Mouse (Mus musculus) adrenal gland, adult 8-10 months (tissue): ENCODE results near the gene Uggt2. TPM values are rescaled to one million over a fixed set of nuclear protein-coding genes. Genes with fewer than 3 reads are reported as not detected.
A peak's percentile ranks its signal among the peaks of the same experiment; 100 is the strongest.
"Not testable (repeated sequence)": the region's sequence is repeated elsewhere in the genome, so short reads cannot be mapped to it uniquely, and the experiment has no call there.

Experiments used
- DNase-seq: peaks from one replicate; pipeline ENCODE4 v3.0.0; 2022
- total RNA-seq, 4 experiments: library from RNA; stranded (reverse); gene quantifications; 2 replicates each; pipeline ENCODE4 v1.2.4; 2022

The Uggt2 gene
- total RNA-seq, 4 experiments from 2014 or later: 13.2 to 26.1 (median 19.4) TPM

GRCm38 (mm10) chr14:119027675-119028253, 71.5 kb downstream of the Uggt2 start:
- DNase-seq: no peak

- DNase-seq: peak; percentile 37
Observed at GRCm38 (mm10) chr14:119027130-119027529, 72.1 kb downstream of the Uggt2 start.

GRCm38 (mm10) chr14:119025889-119026288, 73.3 kb downstream of the Uggt2 start:
- DNase-seq: no peak

GRCm38 (mm10) chr14:119013549-119013948, 85.7 kb downstream of the Uggt2 start:
- no peak for DNase-seq

- DNase-seq: no peak
Observed at GRCm38 (mm10) chr14:119012607-119013431, 86.4 kb downstream of the Uggt2 start.

DNA sequence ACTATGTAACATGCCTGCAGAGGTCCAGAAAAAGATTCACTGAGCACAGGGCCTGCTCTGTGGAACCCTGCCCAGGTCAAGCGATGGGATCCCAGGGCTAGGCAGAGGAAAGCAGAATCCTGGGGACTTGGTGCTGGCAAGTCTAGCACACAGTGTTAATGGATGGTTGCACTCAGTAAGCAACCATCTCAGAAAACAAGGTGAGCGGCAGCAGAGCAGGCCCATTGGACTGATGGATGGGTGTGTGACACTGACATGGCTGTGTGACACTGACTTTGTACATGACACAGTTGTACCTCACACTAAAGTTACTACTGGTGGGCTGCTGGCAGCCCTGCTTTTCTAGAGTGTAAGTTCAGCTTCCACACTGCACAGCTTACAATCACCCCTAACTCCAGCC, 89.7 kb downstream of the Uggt2 start:
- no peak for DNase-seq

DNA sequence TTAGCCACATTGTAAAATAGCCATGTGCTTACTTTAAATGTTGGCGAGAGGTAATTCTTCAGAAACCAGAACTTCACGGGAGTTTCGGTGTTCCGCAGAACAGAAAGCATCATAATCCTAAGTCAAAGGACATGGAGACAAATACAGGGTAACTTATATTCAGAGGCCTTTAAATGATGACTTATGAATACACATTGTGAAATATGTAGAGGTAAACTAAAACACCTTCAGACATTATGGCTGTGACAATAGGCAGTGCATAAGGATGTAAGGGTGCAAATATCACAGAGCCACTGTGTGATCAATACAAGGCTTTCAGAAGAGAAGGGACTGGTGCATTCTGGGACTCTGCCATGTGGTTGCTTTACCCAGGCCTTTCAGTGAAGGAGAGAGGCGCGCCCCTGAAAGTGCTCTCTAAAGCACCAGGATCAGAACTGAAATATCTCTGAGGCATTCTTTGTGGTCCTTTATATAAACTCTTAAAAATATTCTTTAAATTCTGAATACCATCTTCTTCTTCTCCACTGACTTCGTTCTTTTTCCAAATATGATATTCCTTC, 91.1 kb downstream of the Uggt2 start:
- DNase-seq: no peak

- DNase-seq: peak; percentile 98
Observed at GRCm38 (mm10) chr14:119007103-119007951, 91.9 kb downstream of the Uggt2 start.

DNA sequence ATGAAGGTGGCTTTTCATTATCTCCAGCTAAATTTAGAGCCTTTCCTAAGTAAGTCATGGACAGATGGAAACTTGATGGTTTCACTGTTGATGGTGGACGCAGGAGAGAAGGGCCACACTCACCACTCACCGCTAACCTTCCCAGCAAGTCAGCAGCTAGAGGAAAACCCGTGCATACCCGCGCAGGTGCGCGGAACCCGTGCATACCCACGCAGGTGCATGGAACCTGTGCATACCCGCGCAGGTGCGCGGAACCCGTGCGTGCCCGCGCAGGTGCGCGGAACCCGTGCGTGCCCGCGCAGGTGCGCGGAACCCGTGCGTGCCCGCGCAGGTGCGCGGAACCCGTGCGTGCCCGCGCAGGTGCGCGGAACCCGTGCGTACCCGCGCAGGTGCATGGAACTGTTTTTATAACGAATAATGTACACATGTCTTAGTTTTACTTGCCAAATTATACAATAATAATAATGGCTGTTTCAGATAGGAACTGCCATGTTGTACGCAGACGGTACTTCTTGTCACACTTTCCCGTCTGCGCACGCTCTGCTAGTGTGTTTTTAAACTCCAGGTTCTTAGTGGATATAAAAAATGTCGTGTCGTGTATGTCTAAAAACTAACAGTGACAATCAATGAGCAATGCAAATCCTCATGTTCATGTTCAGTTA, 92.7 kb downstream of the Uggt2 start:
- no peak for DNase-seq

DNA sequence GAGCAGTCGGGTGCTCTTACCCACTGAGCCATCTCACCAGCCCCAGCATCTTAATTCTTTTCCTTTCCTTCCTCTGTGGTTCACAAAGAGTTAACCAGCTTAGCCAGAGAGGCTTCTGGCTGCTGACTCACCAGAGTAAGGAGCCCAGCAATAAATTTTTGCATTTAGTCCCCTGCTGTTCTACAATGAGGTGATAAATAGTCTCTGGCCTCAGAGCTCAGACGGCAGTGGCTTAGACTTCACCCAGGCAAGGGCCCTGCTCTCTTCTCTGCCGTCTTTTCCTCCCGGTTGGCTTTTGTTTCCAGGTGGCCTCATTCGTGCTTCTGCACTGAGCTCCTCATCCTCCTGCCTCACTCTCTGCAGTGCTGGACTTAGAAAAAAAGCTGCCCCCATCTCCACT, 93.4 kb downstream of the Uggt2 start:
- no peak for DNase-seq

DNA sequence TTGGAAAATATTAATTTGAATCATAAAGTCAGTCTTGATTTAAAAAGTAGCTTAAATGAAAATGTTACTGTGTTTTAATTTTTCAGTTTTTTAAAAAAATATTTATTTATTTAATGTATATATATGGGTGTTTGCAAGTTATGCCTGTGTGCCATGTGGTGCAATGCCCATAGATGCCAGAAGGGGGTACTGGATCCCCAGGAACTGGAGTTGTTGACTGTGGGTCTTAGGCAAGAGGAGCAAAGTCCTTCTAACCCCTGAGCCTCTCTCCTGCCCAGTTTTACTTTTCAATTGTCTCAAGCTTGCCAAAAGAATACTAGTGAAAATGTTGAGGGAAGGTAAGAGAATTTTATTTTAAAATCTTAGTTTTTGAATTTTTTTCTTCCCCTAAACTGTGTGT, 95.9 kb downstream of the Uggt2 start:
- DNase-seq: no peak

DNA sequence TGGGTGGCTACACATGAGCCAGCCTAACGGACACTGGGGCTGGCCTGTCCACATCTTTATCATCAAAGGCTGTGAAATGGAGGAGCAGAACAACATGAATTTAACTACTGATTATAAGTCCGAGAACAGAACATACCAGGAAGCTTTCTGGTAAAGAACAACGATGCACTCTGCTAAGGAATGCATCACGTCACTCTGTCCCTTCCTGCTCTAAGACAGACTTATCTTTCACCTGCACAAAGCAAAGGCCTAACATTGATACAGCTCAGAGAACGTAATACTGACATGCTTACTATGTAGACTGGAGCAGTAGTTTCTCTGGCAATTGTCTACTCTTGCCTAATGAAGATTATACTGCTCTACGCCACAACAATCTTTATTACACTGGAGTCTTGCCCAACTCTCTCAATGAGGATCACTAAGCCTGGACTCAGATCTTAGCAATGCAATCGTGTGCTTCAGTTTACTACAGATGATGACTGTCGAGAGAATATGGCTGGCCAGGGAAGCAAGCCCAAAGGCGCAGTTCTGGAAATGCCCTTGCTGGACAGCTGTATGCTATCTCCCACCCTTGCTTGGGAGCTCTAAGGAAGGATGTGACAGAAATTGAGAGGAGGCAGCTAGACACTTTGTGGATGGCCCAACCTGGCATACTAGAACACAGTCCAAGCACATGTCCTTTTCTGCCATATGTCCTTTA, 103.9 kb downstream of the Uggt2 start:
- no peak for DNase-seq

GRCm38 (mm10) chr14:118987523-118988496, 111.4 kb downstream of the Uggt2 start:
- no peak for DNase-seq

DNA sequence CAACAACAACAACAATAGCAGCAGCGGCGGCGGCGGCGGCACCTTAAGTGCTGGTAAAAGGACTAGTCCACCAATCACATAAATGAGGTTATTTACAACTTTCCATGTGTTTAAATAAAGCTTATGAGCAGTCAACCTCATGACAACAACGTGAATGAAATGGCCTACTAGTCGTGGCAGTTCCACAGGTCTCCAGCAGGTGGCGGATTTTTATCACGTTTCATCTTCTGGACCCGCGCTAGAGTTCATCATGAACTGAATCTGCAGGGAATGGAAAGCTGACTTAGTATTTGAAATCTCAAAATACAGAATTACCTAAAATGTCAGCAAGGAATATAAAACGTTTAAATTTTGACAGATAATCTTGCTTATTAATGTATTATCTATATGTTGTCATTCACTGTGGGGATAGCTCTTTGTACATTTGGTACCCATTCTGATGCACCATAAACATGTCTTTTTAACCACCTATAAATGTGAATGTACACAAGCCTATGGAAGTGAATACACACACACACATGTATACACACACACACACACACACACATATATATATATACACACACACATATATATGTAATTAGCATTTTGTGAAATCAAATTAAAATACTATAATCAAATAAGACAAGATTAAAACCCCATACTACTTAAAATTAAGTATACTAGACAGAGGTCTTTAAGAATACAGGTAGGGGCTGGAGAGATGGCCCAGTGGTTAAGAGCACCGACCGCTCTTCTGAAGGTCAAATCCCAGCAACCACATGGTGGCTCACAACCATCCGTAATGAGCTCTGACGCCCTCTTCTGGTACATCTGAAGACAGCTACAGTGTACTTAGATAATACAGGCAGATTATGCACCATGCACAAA, 112.3 kb downstream of the Uggt2 start:
- DNase-seq: peak; percentile 44

- no peak for DNase-seq
Observed at GRCm38 (mm10) chr14:118984161-118984560, 115.1 kb downstream of the Uggt2 start.

- DNase-seq: no peak
Observed at GRCm38 (mm10) chr14:118983396-118983795, 115.8 kb downstream of the Uggt2 start.

DNA sequence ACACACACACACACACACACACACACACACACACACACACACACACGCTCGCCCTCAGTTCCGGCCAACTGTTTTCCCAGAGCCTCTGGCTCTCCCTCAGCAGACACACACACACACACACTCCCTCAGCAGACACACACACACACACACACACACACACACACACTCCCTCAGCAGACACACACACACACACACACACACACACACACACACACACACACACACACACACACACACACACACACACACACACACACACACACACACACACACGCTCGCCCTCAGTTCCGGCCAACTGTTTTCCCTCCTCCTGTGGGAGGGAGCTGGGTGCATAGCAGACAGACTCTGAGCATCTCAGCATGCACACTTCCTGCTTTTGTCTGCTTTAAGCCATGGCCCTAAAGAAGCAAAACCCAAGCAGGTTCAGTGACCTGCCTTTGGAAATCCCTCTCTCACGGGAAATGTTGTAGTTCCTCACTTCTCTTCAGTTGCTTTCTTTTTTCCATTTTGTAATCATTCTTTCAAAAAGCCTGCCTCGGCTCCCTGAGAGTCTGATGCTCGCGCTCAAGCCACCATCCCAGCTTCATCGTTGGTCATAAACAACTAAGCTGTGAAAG, 116.7 kb downstream of the Uggt2 start:
- not testable (repeated sequence) for DNase-seq

DNA sequence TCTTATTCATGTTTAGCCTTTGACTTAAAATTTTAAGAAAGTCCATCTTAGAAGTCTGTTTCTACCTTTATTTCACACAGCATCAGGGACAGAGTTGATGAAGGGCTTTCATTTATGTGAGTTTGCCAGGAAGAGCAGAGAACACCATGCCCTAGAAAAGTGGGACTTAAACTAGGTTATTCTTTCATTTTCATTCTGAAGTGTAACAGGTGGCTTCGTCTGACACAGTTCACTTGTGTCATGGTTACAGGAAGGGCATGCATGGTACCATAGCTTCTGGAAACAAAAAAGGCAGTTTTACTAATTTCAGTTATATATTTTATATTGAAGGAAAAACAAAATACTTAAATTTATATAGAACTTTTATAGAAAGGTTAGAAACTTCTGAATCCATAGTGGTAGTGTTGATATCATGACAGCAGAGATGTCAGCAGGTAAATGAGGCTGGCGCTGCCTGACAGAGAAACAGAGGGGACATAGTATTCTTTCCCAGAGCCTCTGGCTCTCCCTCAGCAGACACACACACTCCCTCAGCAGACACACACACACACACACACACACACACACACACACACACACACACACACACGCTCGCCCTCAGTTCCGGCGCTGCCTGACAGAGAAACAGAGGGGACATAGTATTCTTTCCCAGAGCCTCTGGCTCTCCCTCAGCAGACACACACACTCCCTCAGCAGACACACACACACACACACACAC, 117.4 kb downstream of the Uggt2 start:
- DNase-seq: not testable (repeated sequence)
